ENCODE assay signal across 8 mouse cellular contexts in genomic region chr5:98184281-98184910, GRCm38 (mm10). TPM values are rescaled to one million over a fixed set of nuclear protein-coding genes. Genes with fewer than 3 reads are reported as not detected.
DNase-seq lines count a peak whose midpoint lies in the region; ATAC-seq and TF ChIP-seq lines count a peak whose summit lies in the region.

No protein-coding gene starts in this region.

- H3K9ac ChIP-seq in intestine, postnatal 0 days (ENCODE audit: low read depth, low read length) = no peak overlapping the region
- H3K9ac ChIP-seq in intestine, embryonic 16.5 days (ENCODE audit: low read depth, low read length) = no peak overlapping the region
- H3K9ac ChIP-seq in hindbrain, embryonic 12.5 days = no peak overlapping the region
- H3K9ac ChIP-seq in midbrain, embryonic 15.5 days = no peak overlapping the region

- WGBS in intestine, postnatal 0 days = 5% methylated on average over 17 of the region's 17 CpGs
- WGBS in intestine, embryonic 16.5 days = 4% methylated on average over 17 of the region's 17 CpGs
- 5% methylated on average over 17 of the region's 17 CpGs for WGBS in hindbrain, embryonic 12.5 days
- 7% methylated on average over 17 of the region's 17 CpGs for WGBS in midbrain, embryonic 15.5 days

- H3K9me3 ChIP-seq in intestine, postnatal 0 days (ENCODE audit: control insufficient read depth) = no peaks in the 10 kb centered on the region
- H3K9me3 ChIP-seq in intestine, embryonic 16.5 days (ENCODE audit: control insufficient read depth, low read length) = no peaks in the 10 kb centered on the region
- no peaks in the 10 kb centered on the region for H3K9me3 ChIP-seq in hindbrain, embryonic 12.5 days (replicated peaks)
- H3K9me3 ChIP-seq in midbrain, embryonic 15.5 days = no peaks in the 10 kb centered on the region

- H3K4me3 ChIP-seq in intestine, postnatal 0 days (ENCODE audit: low read depth, low read length) = peak overlapping the region; percentile 62; the same call in 1 of the 2 replicates
- H3K4me3 ChIP-seq in intestine, embryonic 16.5 days (ENCODE audit: low read length) = no peak overlapping the region
- H3K4me3 ChIP-seq in cortical plate, adult 2 months (ENCODE audit: insufficient read depth, low read length) = peak overlapping the region; percentile 36
- H3K4me3 ChIP-seq in hindbrain, embryonic 12.5 days = peak overlapping the region; percentile 55
- H3K4me3 ChIP-seq in midbrain, embryonic 15.5 days = peak overlapping the region; percentile 55

- no peak for TF ChIP-seq CTCF in intestine, postnatal 0 days (IDR thresholded peaks at IDR 0.05; ENCODE audit: low read depth)
- TF ChIP-seq CTCF in cortical plate, adult 2 months (IDR thresholded peaks at IDR 0.05; ENCODE audit: extremely low read depth, insufficient read depth, low read length) = no peak

- H3K27me3 ChIP-seq in intestine, postnatal 0 days (replicated peaks; ENCODE audit: control insufficient read depth, insufficient read depth, low read length) = peaks cover 96% of the 10 kb centered on the region
- peaks cover 65% of the 10 kb centered on the region for H3K27me3 ChIP-seq in intestine, embryonic 16.5 days (replicated peaks; ENCODE audit: control insufficient read depth, insufficient read depth, low read length)
- peaks cover 58% of the 10 kb centered on the region for H3K27me3 ChIP-seq in hindbrain, embryonic 12.5 days
- peaks cover 39% of the 10 kb centered on the region for H3K27me3 ChIP-seq in midbrain, embryonic 15.5 days (replicated peaks)

- H3K4me2 ChIP-seq in intestine, postnatal 0 days (replicated peaks; ENCODE audit: low read depth) = no peak overlapping the region; the same call in 1 of the 2 replicates
- H3K4me2 ChIP-seq in intestine, embryonic 16.5 days (ENCODE audit: low read depth, low read length) = no peak overlapping the region
- peak overlapping the region; percentile 94 for H3K4me2 ChIP-seq in hindbrain, embryonic 12.5 days (replicated peaks)
- peak overlapping the region; percentile 91 for H3K4me2 ChIP-seq in midbrain, embryonic 15.5 days

- 0 out of 2 replicates have a peak, but pooled peaks cover 9% of the 10 kb centered on the region for H3K4me1 ChIP-seq in intestine, postnatal 0 days (replicated peaks; ENCODE audit: control insufficient read depth, insufficient read depth, low read length)
- H3K4me1 ChIP-seq in intestine, embryonic 16.5 days (ENCODE audit: control insufficient read depth, insufficient read depth, low read length) = peaks cover 13% of the 10 kb centered on the region
- H3K4me1 ChIP-seq in cortical plate, adult 2 months (ENCODE audit: control insufficient read depth, insufficient read depth, low read length) = no peaks in the 10 kb centered on the region; the same call in 1 of the 2 replicates
- peaks cover 43% of the 10 kb centered on the region for H3K4me1 ChIP-seq in hindbrain, embryonic 12.5 days
- peaks cover 55% of the 10 kb centered on the region for H3K4me1 ChIP-seq in midbrain, embryonic 15.5 days

- ATAC-seq in intestine, postnatal 0 days = no peak
- no peak for ATAC-seq in intestine, embryonic 16.5 days
- ATAC-seq in hindbrain, embryonic 12.5 days (ENCODE audit: low FRiP score) = no peak
- ATAC-seq in midbrain, embryonic 15.5 days (replicated peaks) = no peak
- no peak for ATAC-seq in megakaryocyte, adult 5-6 weeks (ENCODE audit: poor library complexity, severe bottlenecking)

- H3K36me3 ChIP-seq in intestine, postnatal 0 days (ENCODE audit: control insufficient read depth, insufficient read depth) = no peaks in the 10 kb centered on the region
- H3K36me3 ChIP-seq in intestine, embryonic 16.5 days (ENCODE audit: control insufficient read depth, insufficient read depth, low read length) = no peaks in the 10 kb centered on the region
- no peaks in the 10 kb centered on the region for H3K36me3 ChIP-seq in hindbrain, embryonic 12.5 days
- H3K36me3 ChIP-seq in midbrain, embryonic 15.5 days (replicated peaks) = no peaks in the 10 kb centered on the region

- H3K27ac ChIP-seq in intestine, postnatal 0 days (ENCODE audit: low read depth, low read length) = no peak overlapping the region
- H3K27ac ChIP-seq in intestine, embryonic 16.5 days (ENCODE audit: low read length) = no peak overlapping the region
- no peak overlapping the region for H3K27ac ChIP-seq in cortical plate, adult 2 months (ENCODE audit: insufficient read depth, low read length)
- H3K27ac ChIP-seq in hindbrain, embryonic 12.5 days = no peak overlapping the region
- H3K27ac ChIP-seq in midbrain, embryonic 15.5 days = no peak overlapping the region

- DNase-seq in gastrocnemius, adult 8-10 months (ENCODE audit: low spot score in 2 of 2) = no peak
- no peak for DNase-seq in thymus, adult 18-20 months

- TF ChIP-seq POLR2A in cortical plate, adult 2 months (IDR thresholded peaks at IDR 0.05; ENCODE audit: extremely low read depth, insufficient read depth, low read length) = no peak

RNA-seq across cellular contexts. Expression of gene Prdm8, which starts 17.4 kb away (rescaled TPM):
- 0.05 TPM in 1 of 2 replicates, not detected in the other for polyA plus RNA-seq in intestine, postnatal 0 days (2015; fragmentation: Nextera tagmentation; extraction: Ambion mirVana)
- polyA plus RNA-seq in intestine, embryonic 16.5 days (2015; fragmentation: Nextera tagmentation; extraction: Ambion mirVana) = 0.04 and 0.05 TPM in 2 replicates
- polyA plus RNA-seq in cortical plate, adult 2 months (2012; rRNA removed) = 19.9 and 23.2 TPM in 2 replicates
- 2.8 and 3.2 TPM in 2 replicates for polyA plus RNA-seq in hindbrain, embryonic 12.5 days (2016; fragmentation: Nextera tagmentation; extraction: Ambion mirVana)
- polyA plus RNA-seq in midbrain, embryonic 15.5 days (2015; fragmentation: Nextera tagmentation; extraction: Ambion mirVana) = 2.1 and 2.6 TPM in 2 replicates
- under 1 TPM; 0.47 to 0.90 (median 0.63) TPM for total RNA-seq in gastrocnemius, adult 8-10 months (2022)
- total RNA-seq in megakaryocyte, adult 5-6 weeks (2015) = not detected in 2 replicates
- total RNA-seq in megakaryocyte, adult 5-6 weeks (2017) = not detected in 2 replicates

Comparison
In these comparisons a context has a peak if more than half of its experiments do, and no peak if none do; other contexts are left out.
1. H3K4me2 ChIP-seq: peak in hindbrain, embryonic 12.5 days (single experiment) and midbrain, embryonic 15.5 days (single experiment); none in intestine, postnatal 0 days (single experiment) and intestine, embryonic 16.5 days (single experiment).